Mouse (Mus musculus): ENCODE data around the gene Pcca.

- TF ChIP-seq ZNF384 (IDR thresholded peaks at IDR 0.05; ENCODE audit: low read depth, low read length) (no peak), ZC3H11A (IDR thresholded peaks at IDR 0.05; ENCODE audit: borderline replicate concordance, low read depth, low read length) (no peak), HCFC1 (IDR thresholded peaks at IDR 0.05; ENCODE audit: borderline replicate concordance, insufficient read depth, low read length) (no peak), CHD2 (IDR thresholded peaks at IDR 0.05; ENCODE audit: low read depth, low read length) (no peak), MAFK (IDR thresholded peaks at IDR 0.05; ENCODE audit: insufficient read depth, low read depth, low read length) (no peak)
Measured at GRCm38 (mm10) chr14:122557353-122557752, 23.2 kb downstream of the Pcca start.

All from ES-E14 (cell line).